Mouse (Mus musculus): Measurements from ENCODE around the gene Pdzd2.

GRCm38 (mm10) chr15:12697741-12698140, 42.0 kb downstream of the Pdzd2 start:
- TF ChIP-seq CTCF (IDR thresholded peaks at IDR 0.05), result no peak
- TF ChIP-seq EP300 (IDR thresholded peaks at IDR 0.05), result no peak
